Mouse (Mus musculus): ENCODE results near the gene Rpn1. TPM values are rescaled to one million over a fixed set of nuclear protein-coding genes. Genes with fewer than 3 reads are reported as not detected.
A peak's percentile ranks its signal among the peaks of the same experiment; 100 is the strongest.

The Rpn1 gene
- polyA plus RNA-seq, 1 experiment = 181 TPM

DNA sequence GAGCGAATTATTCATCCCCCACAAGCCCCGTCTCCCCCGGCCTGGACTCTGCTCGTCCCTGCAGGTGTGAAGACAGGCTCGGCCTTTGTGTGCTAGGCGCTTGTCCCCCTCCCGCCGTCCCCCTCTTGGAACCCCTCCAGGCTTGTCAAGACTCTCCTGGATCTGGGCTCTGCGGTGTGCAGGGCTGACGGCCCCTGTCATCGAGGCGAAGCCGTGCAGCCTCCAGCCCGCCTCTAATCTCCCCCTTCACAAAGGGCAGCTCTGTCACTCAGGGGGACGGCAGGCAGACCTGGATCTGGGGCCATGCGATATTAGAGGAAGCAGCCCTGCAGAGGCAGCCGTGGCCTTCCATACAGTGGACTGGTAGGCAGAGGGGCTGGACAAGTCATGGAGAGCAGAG is 47.8 kb downstream of the Rpn1 start:
- Histone ChIP-seq H3K4me3 (ENCODE audit: insufficient read depth, poor library complexity, severe bottlenecking) (no peak overlapping the region), H3K79me3 (ENCODE audit: low read depth) (no peaks in the 10 kb centered on the region), H3K79me2 (ENCODE audit: control insufficient read depth, insufficient read depth) (no peaks in the 10 kb centered on the region), H3K36me3 (ENCODE audit: control insufficient read depth, insufficient read depth) (no peaks in the 10 kb centered on the region), H3ac (ENCODE audit: control insufficient read depth, insufficient read length, low read depth) (no peak overlapping the region), H3K27me3 (ENCODE audit: control insufficient read depth, insufficient read depth, insufficient read length) (peaks cover 8% of the 10 kb centered on the region)
- TF ChIP-seq FOSL1 (IDR thresholded peaks at IDR 0.05; ENCODE audit: insufficient read depth, low read length, poor library complexity, severe bottlenecking) (no peak), MYOD1 (IDR thresholded peaks at IDR 0.05; ENCODE audit: control insufficient read depth, insufficient read length, low read depth) (no peak), MAX (IDR thresholded peaks at IDR 0.05) (no peak), USF1 (IDR thresholded peaks at IDR 0.05; ENCODE audit: low read depth) (no peak), MYOG (IDR thresholded peaks at IDR 0.05; ENCODE audit: control insufficient read depth, extremely low read depth, insufficient read length) (no peak), CTCF (IDR thresholded peaks at IDR 0.05; ENCODE audit: control insufficient read depth, insufficient read depth, insufficient read length) (no peak), CEBPB (IDR thresholded peaks at IDR 0.05; ENCODE audit: low read depth) (no peak)

DNA sequence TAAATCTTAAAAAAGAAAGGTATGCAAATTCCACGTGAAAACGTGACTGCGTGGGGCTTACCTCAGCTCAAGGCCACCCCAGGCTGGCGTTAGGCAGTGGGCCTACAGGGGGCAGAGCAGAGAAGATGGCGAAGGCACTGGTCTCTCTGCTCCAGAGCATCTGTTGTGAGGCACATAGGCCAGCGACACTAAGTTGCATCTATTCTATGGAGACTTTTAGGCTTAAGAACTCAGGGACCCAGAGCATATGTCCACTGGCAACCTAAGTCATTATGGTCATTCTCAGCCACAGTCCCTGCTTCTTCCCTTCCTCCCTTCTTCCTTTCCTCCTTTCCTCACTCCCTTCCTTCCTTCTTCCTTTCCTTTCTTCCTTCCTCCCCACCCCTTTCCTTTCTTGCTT is 48.8 kb downstream of the Rpn1 start:
- Histone ChIP-seq H3K36me3 (ENCODE audit: control insufficient read depth, insufficient read depth) (no peaks in the 10 kb centered on the region), H3K79me2 (ENCODE audit: control insufficient read depth, insufficient read depth) (no peaks in the 10 kb centered on the region), H3K4me3 (ENCODE audit: insufficient read depth, poor library complexity, severe bottlenecking) (no peak overlapping the region), H3K79me3 (ENCODE audit: low read depth) (no peaks in the 10 kb centered on the region), H3ac (ENCODE audit: control insufficient read depth, insufficient read length, low read depth) (no peak overlapping the region), H3K27me3 (ENCODE audit: control insufficient read depth, insufficient read depth, insufficient read length) (peaks cover 7% of the 10 kb centered on the region)
- TF ChIP-seq USF1 (IDR thresholded peaks at IDR 0.05; ENCODE audit: low read depth) (no peak), MAX (IDR thresholded peaks at IDR 0.05) (no peak), MYOG (IDR thresholded peaks at IDR 0.05; ENCODE audit: control insufficient read depth, extremely low read depth, insufficient read length) (no peak), MYOD1 (IDR thresholded peaks at IDR 0.05; ENCODE audit: control insufficient read depth, insufficient read length, low read depth) (no peak), CEBPB (IDR thresholded peaks at IDR 0.05; ENCODE audit: low read depth) (no peak), CTCF (IDR thresholded peaks at IDR 0.05; ENCODE audit: control insufficient read depth, insufficient read depth, insufficient read length) (no peak), FOSL1 (IDR thresholded peaks at IDR 0.05; ENCODE audit: insufficient read depth, low read length, poor library complexity, severe bottlenecking) (no peak)

DNA sequence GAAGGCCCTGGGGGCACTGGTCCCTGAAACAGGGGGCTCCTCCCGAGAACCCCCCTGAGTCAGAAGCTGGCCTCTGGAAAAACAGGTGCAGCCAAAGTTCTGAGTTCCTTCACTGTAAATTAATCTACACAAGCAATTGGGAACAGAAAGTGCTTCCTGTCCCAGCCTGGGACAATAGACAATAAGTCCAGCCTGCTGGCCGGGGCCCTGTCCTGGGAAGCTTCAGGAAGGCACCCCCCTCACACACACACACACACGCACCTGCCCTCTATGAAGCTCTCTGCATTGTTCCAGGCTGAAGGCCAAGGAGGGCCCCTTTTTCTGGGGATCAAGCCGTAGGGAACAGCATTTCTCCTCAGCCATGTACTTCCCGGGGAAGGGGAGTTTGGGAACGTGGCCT is 49.6 kb downstream of the Rpn1 start:
- TF ChIP-seq USF1 (IDR thresholded peaks at IDR 0.05; ENCODE audit: low read depth) (no peak), CTCF (IDR thresholded peaks at IDR 0.05; ENCODE audit: control insufficient read depth, insufficient read depth, insufficient read length) (no peak), MYOD1 (IDR thresholded peaks at IDR 0.05; ENCODE audit: control insufficient read depth, insufficient read length, low read depth) (no peak), MYOG (IDR thresholded peaks at IDR 0.05; ENCODE audit: control insufficient read depth, extremely low read depth, insufficient read length) (no peak), CEBPB (IDR thresholded peaks at IDR 0.05; ENCODE audit: low read depth) (no peak), FOSL1 (IDR thresholded peaks at IDR 0.05; ENCODE audit: insufficient read depth, low read length, poor library complexity, severe bottlenecking) (no peak), MAX (IDR thresholded peaks at IDR 0.05) (no peak)

GRCm38 (mm10) chr6:88136201-88136631 is 51.9 kb downstream of the Rpn1 start:
- Histone ChIP-seq H3K79me2 (ENCODE audit: control insufficient read depth, insufficient read depth) (no peaks in the 10 kb centered on the region), H3K27me3 (ENCODE audit: control insufficient read depth, insufficient read depth, insufficient read length) (peaks cover 5% of the 10 kb centered on the region), H3K36me3 (ENCODE audit: control insufficient read depth, insufficient read depth) (no peaks in the 10 kb centered on the region), H3K4me3 (ENCODE audit: insufficient read depth, poor library complexity, severe bottlenecking) (no peak overlapping the region), H3ac (ENCODE audit: control insufficient read depth, insufficient read length, low read depth) (peak overlapping the region; percentile 12), H3K79me3 (ENCODE audit: low read depth) (no peaks in the 10 kb centered on the region)
- TF ChIP-seq CEBPB (IDR thresholded peaks at IDR 0.05; ENCODE audit: low read depth) (peak; percentile 78), MYOD1 (IDR thresholded peaks at IDR 0.05; ENCODE audit: control insufficient read depth, insufficient read length, low read depth) (no peak)

More for the DNA sequence above, 49.6 kb downstream of the Rpn1 start:
- no peaks in the 10 kb centered on the region for H3K36me3 ChIP-seq (ENCODE audit: control insufficient read depth, insufficient read depth)
- no peak overlapping the region for H3K4me3 ChIP-seq (ENCODE audit: insufficient read depth, poor library complexity, severe bottlenecking)
- H3K27me3 ChIP-seq (ENCODE audit: control insufficient read depth, insufficient read depth, insufficient read length) = peaks cover 5% of the 10 kb centered on the region
- no peaks in the 10 kb centered on the region for H3K79me3 ChIP-seq (ENCODE audit: low read depth)
- no peaks in the 10 kb centered on the region for H3K79me2 ChIP-seq (ENCODE audit: control insufficient read depth, insufficient read depth)
- no peak overlapping the region for H3ac ChIP-seq (ENCODE audit: control insufficient read depth, insufficient read length, low read depth)

DNA sequence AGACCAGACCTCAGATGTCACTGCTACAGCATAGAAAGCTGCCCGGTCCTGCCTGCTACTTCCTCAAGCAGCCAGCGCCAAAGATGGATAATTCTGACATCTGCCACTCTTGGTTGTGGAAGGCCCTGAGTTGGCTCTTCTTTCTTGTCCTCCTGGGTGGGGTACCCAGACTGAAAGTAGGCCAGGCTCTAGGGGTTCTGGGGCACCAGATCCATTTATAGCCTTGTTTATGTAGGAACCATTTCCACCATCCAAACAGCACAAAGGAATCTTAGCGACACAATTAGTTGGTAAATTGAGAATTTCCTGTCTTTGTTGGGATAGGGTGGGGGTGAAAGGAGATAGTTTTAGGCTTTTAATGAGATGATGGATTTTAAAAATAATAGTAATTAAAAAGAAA is 54.2 kb downstream of the Rpn1 start:
- no peak overlapping the region for H3K4me3 ChIP-seq (ENCODE audit: insufficient read depth, poor library complexity, severe bottlenecking)
- no peak overlapping the region for H3ac ChIP-seq (ENCODE audit: control insufficient read depth, insufficient read length, low read depth)
- H3K79me2 ChIP-seq (ENCODE audit: control insufficient read depth, insufficient read depth) = no peaks in the 10 kb centered on the region
- no peaks in the 10 kb centered on the region for H3K36me3 ChIP-seq (ENCODE audit: control insufficient read depth, insufficient read depth)
- no peaks in the 10 kb centered on the region for H3K79me3 ChIP-seq (ENCODE audit: low read depth)
- no peak for TF ChIP-seq MYOG (IDR thresholded peaks at IDR 0.05; ENCODE audit: control insufficient read depth, extremely low read depth, insufficient read length)
- no peak for TF ChIP-seq CEBPB (IDR thresholded peaks at IDR 0.05; ENCODE audit: low read depth)
- TF ChIP-seq MAX (IDR thresholded peaks at IDR 0.05) = no peak
- TF ChIP-seq CTCF (IDR thresholded peaks at IDR 0.05; ENCODE audit: control insufficient read depth, insufficient read depth, insufficient read length) = no peak
- TF ChIP-seq FOSL1 (IDR thresholded peaks at IDR 0.05; ENCODE audit: insufficient read depth, low read length, poor library complexity, severe bottlenecking) = no peak
- TF ChIP-seq MYOD1 (IDR thresholded peaks at IDR 0.05; ENCODE audit: control insufficient read depth, insufficient read length, low read depth) = no peak
- TF ChIP-seq USF1 (IDR thresholded peaks at IDR 0.05; ENCODE audit: low read depth) = no peak
- no peaks in the 10 kb centered on the region for H3K27me3 ChIP-seq (ENCODE audit: control insufficient read depth, insufficient read depth, insufficient read length)

- TF ChIP-seq CTCF (IDR thresholded peaks at IDR 0.05; ENCODE audit: control insufficient read depth, insufficient read depth, insufficient read length) = no peak
- TF ChIP-seq MYOG (IDR thresholded peaks at IDR 0.05; ENCODE audit: control insufficient read depth, extremely low read depth, insufficient read length) = no peak
- TF ChIP-seq MYOD1 (IDR thresholded peaks at IDR 0.05; ENCODE audit: control insufficient read depth, insufficient read length, low read depth) = no peak
- TF ChIP-seq CEBPB (IDR thresholded peaks at IDR 0.05; ENCODE audit: low read depth) = no peak
- no peak for TF ChIP-seq MAX (IDR thresholded peaks at IDR 0.05)
- TF ChIP-seq FOSL1 (IDR thresholded peaks at IDR 0.05; ENCODE audit: insufficient read depth, low read length, poor library complexity, severe bottlenecking) = no peak
- TF ChIP-seq USF1 (IDR thresholded peaks at IDR 0.05; ENCODE audit: low read depth) = no peak
- H3K79me2 ChIP-seq (ENCODE audit: control insufficient read depth, insufficient read depth) = no peaks in the 10 kb centered on the region
- H3K79me3 ChIP-seq (ENCODE audit: low read depth) = no peaks in the 10 kb centered on the region
- H3K36me3 ChIP-seq (ENCODE audit: control insufficient read depth, insufficient read depth) = no peaks in the 10 kb centered on the region
- no peak overlapping the region for H3ac ChIP-seq (ENCODE audit: control insufficient read depth, insufficient read length, low read depth)
- H3K27me3 ChIP-seq (ENCODE audit: control insufficient read depth, insufficient read depth, insufficient read length) = no peaks in the 10 kb centered on the region
- no peak overlapping the region for H3K4me3 ChIP-seq (ENCODE audit: insufficient read depth, poor library complexity, severe bottlenecking)
These were observed 56.0 kb downstream of the Rpn1 start for GRCm38 (mm10) chr6:88140264-88140663.
